ENCODE assay signal across 18 mouse cellular contexts in genomic region chr10:68799883-68800282, GRCm38 (mm10).
DNase-seq lines count a peak whose midpoint lies in the region; ATAC-seq lines count a peak whose summit lies in the region.
"Had no signal": no experiment of that assay in that cellular context is flagged by ENCODE, and none has a peak within 500 bp of the region (broad histone marks: within the 10 kb centered on the region; RNA-seq: fewer than 3 reads in every experiment).

No protein-coding gene starts in this region.

- no peaks in the 10 kb centered on the region for H3K36me3 ChIP-seq in hindbrain, embryonic 11.5 days (ENCODE audit: control insufficient read depth, insufficient read depth, low read length)
- H3K36me3 ChIP-seq in hindbrain, embryonic 13.5 days = no peaks in the 10 kb centered on the region
- H3K36me3 ChIP-seq: forebrain, embryonic 12.5 days; limb, embryonic 15.5 days; stomach, embryonic 15.5 days had no signal

- H3K4me3 ChIP-seq in hindbrain, embryonic 11.5 days (ENCODE audit: low read depth, low read length) = no peak overlapping the region
- H3K4me3 ChIP-seq in hindbrain, embryonic 13.5 days = no peak overlapping the region
- H3K4me3 ChIP-seq: forebrain, embryonic 12.5 days; limb, embryonic 15.5 days; stomach, embryonic 15.5 days had no signal

- H3K9me3 ChIP-seq in hindbrain, embryonic 11.5 days (ENCODE audit: control insufficient read depth, low read length) = no peaks in the 10 kb centered on the region
- no peaks in the 10 kb centered on the region for H3K9me3 ChIP-seq in hindbrain, embryonic 13.5 days
- H3K9me3 ChIP-seq: forebrain, embryonic 12.5 days; limb, embryonic 15.5 days; stomach, embryonic 15.5 days had no signal

- DNase-seq in hindbrain, embryonic 11.5 days (ENCODE audit: low spot score) = peak; percentile 36
- peak; percentile 17 for DNase-seq in retina, embryonic 14.5 days (ENCODE audit: low spot score)
- no peak for DNase-seq in retina, postnatal 1 day
- peak; percentile 64 for DNase-seq in kidney, postnatal 10 days
- peak; percentile 68 for DNase-seq in mesoderm, embryonic 11.5 days (ENCODE audit: low read depth, low spot score)
- DNase-seq in urinary bladder, postnatal 25 days (ENCODE audit: low spot score) = no peak
- no peak for DNase-seq in lung, postnatal 25 days (ENCODE audit: low spot score)
- DNase-seq: B cell, adult 2 months; cerebellum, postnatal 25 days; heart, adult 18-20 months; layer of hippocampus, postnatal 36 days; liver, postnatal 0 days; right cerebral cortex, adult 18-20 months had no signal

- ATAC-seq in hindbrain, embryonic 11.5 days (ENCODE audit: low FRiP score) = peak; percentile 53
- ATAC-seq in hindbrain, embryonic 13.5 days (ENCODE audit: low FRiP score) = no peak
- ATAC-seq: liver, postnatal 0 days had no signal

- no peaks in the 10 kb centered on the region for H3K4me1 ChIP-seq in hindbrain, embryonic 11.5 days (replicated peaks; ENCODE audit: control insufficient read depth, insufficient read depth, low read length)
- H3K4me1 ChIP-seq in hindbrain, embryonic 13.5 days (replicated peaks) = peaks cover 7% of the 10 kb centered on the region; the same call in 1 of the 2 replicates
- H3K4me1 ChIP-seq: stomach, embryonic 15.5 days had no signal

- no peaks in the 10 kb centered on the region for H3K27me3 ChIP-seq in hindbrain, embryonic 11.5 days (ENCODE audit: control insufficient read depth, insufficient read depth, low read length)
- no peaks in the 10 kb centered on the region for H3K27me3 ChIP-seq in hindbrain, embryonic 13.5 days
- H3K27me3 ChIP-seq: forebrain, embryonic 12.5 days; limb, embryonic 15.5 days; stomach, embryonic 15.5 days had no signal

- H3K9ac ChIP-seq in hindbrain, embryonic 11.5 days (ENCODE audit: low read depth, low read length) = no peak overlapping the region
- H3K9ac ChIP-seq in hindbrain, embryonic 13.5 days = no peak overlapping the region
- H3K9ac ChIP-seq: forebrain, embryonic 12.5 days; limb, embryonic 15.5 days; liver, postnatal 0 days; stomach, embryonic 15.5 days had no signal

- no peak overlapping the region for H3K27ac ChIP-seq in hindbrain, embryonic 11.5 days (ENCODE audit: low read depth, low read length)
- H3K27ac ChIP-seq in hindbrain, embryonic 13.5 days = no peak overlapping the region
- H3K27ac ChIP-seq: forebrain, embryonic 12.5 days; limb, embryonic 15.5 days; macrophage; stomach, embryonic 15.5 days had no signal

- no peak overlapping the region for H3K4me2 ChIP-seq in hindbrain, embryonic 11.5 days (replicated peaks; ENCODE audit: low read depth, low read length)
- no peak overlapping the region for H3K4me2 ChIP-seq in hindbrain, embryonic 13.5 days
- H3K4me2 ChIP-seq: forebrain, embryonic 12.5 days; limb, embryonic 15.5 days; stomach, embryonic 15.5 days had no signal

- 54% methylated on average over 7 of the region's 7 CpGs for WGBS in hindbrain, embryonic 11.5 days
- WGBS in hindbrain, embryonic 13.5 days = 59% methylated on average over 7 of the region's 7 CpGs

Comparison
In these comparisons a context has a peak if more than half of its experiments do, and no peak if none do; other contexts are left out.
1. DNase-seq: peak in hindbrain, embryonic 11.5 days (single experiment), retina, embryonic 14.5 days (single experiment), kidney, postnatal 10 days (single experiment) and mesoderm, embryonic 11.5 days (single experiment); none in retina, postnatal 1 day (single experiment), urinary bladder, postnatal 25 days (single experiment) and lung, postnatal 25 days (single experiment).